Mouse (Mus musculus) limb, embryonic 13.5 days (tissue): ENCODE results near the gene Ggps1. TPM values are rescaled to one million over a fixed set of nuclear protein-coding genes. Genes with fewer than 3 reads are reported as not detected.
A peak's percentile ranks its signal among the peaks of the same experiment; 100 is the strongest.

Experiments
- ATAC-seq: fragments of 200-750 bp; cut with Nextera tagmentation; 2 replicates; pipeline ENCODE4 v1.8.0; 2017; ENCODE audit warnings: low read depth, moderate number of reproducible peaks, moderate TSS enrichment; ENCODE audit not compliant: low FRiP score
- H3K27ac ChIP-seq: fragments of 300-500 bp; sonication (generic); 2 replicates; pipeline ENCODE4 v1.5.1; 2015; ENCODE audit warnings: inconsistent platforms, mild to moderate bottlenecking, moderate library complexity
- H3K27me3 ChIP-seq: fragments of 300-500 bp; sonication (generic); 2 replicates; pipeline ENCODE4 v1.6.1; 2015; ENCODE audit warnings: mild to moderate bottlenecking, inconsistent platforms
- H3K36me3 ChIP-seq: fragments of 300-500 bp; sonication (generic); 2 replicates; pipeline ENCODE4 v1.6.1; 2015; ENCODE audit warnings: inconsistent platforms, mild to moderate bottlenecking, moderate library complexity
- H3K4me1 ChIP-seq: fragments of 300-500 bp; sonication (generic); 2 replicates; pipeline ENCODE4 v1.6.1; 2015; ENCODE audit warnings: inconsistent platforms
- H3K4me2 ChIP-seq: fragments of 300-500 bp; sonication (generic); replicated peaks from 2 replicates; pipeline ENCODE4 v1.6.1; 2015; ENCODE audit warnings: inconsistent platforms, mild to moderate bottlenecking, moderate library complexity
- H3K4me3 ChIP-seq: fragments of 300-500 bp; sonication (generic); 2 replicates; pipeline ENCODE4 v1.5.1; 2015; ENCODE audit warnings: moderate library complexity, mild to moderate bottlenecking, inconsistent platforms
- H3K9ac ChIP-seq: fragments of 300-500 bp; sonication (generic); 2 replicates; pipeline ENCODE4 v1.6.1; 2015; ENCODE audit warnings: mild to moderate bottlenecking, inconsistent platforms
- H3K9me3 ChIP-seq: fragments of 300-500 bp; sonication (generic); 2 replicates; pipeline ENCODE4 v1.6.1; 2016; ENCODE audit warnings: inconsistent platforms
- WGBS: fragments of 180-500 bp; shearing (Covaris S2); methylation state at CpG from one replicate; pipeline ENCODE4 v1.1.7; 2015; 5-methylcytosine and 5-hydroxymethylcytosine counted together
- polyA plus RNA-seq: library from polyadenylated mRNA; unstranded; fragments of >200 nt; fragmentation: Nextera tagmentation; extraction: Ambion mirVana; gene quantifications from 2 replicates; pipeline ENCODE4 v1.2.1, GENCODE M21; 2015

Gene Ggps1
- polyA plus RNA-seq, 1 experiment from 2014 or later = 60.8 TPM

GRCm38 (mm10) chr13:14064341-14065027, 1.2 kb upstream of the Ggps1 start:
- Histone ChIP-seq H3K4me3 (peak overlapping the region; percentile 99), H3K36me3 (peaks cover 21% of the 10 kb centered on the region), H3K9ac (peak overlapping the region; percentile 99), H3K4me2 (peak overlapping the region; percentile 76), H3K4me1 (peaks cover 22% of the 10 kb centered on the region), H3K9me3 (no peaks in the 10 kb centered on the region), H3K27ac (peak overlapping the region; percentile 98), H3K27me3 (no peaks in the 10 kb centered on the region)
- WGBS = under 1% methylated on average over 61 of the region's 65 CpGs
- ATAC-seq = no peak

- H3K27ac ChIP-seq = peak overlapping the region; percentile 98
- H3K4me1 ChIP-seq = peaks cover 22% of the 10 kb centered on the region
- peak overlapping the region; percentile 99 for H3K9ac ChIP-seq
- no peaks in the 10 kb centered on the region for H3K27me3 ChIP-seq
- peak; percentile 29 for ATAC-seq
- H3K4me3 ChIP-seq = peak overlapping the region; percentile 99
- H3K36me3 ChIP-seq = peaks cover 20% of the 10 kb centered on the region
- H3K9me3 ChIP-seq = no peaks in the 10 kb centered on the region
- WGBS = 0% methylated on average over 25 of the region's 31 CpGs
- peak overlapping the region; percentile 76 for H3K4me2 ChIP-seq
Observed at GRCm38 (mm10) chr13:14063942-14064271, 619 bp upstream of the Ggps1 start.

- peak overlapping the region; percentile 89 for H3K27ac ChIP-seq
- H3K4me2 ChIP-seq = peak overlapping the region; percentile 86
- no peaks in the 10 kb centered on the region for H3K27me3 ChIP-seq
- no peaks in the 10 kb centered on the region for H3K9me3 ChIP-seq
- WGBS = 7% methylated on average over 11 of the region's 11 CpGs
- H3K4me1 ChIP-seq = peaks cover 22% of the 10 kb centered on the region
- no peak for ATAC-seq
- peaks cover 14% of the 10 kb centered on the region for H3K36me3 ChIP-seq
- H3K9ac ChIP-seq = peak overlapping the region; percentile 88
- peak overlapping the region; percentile 99 for H3K4me3 ChIP-seq
Observed at GRCm38 (mm10) chr13:14062209-14063012, 877 bp downstream of the Ggps1 start.

GRCm38 (mm10) chr13:14059582-14059981, 3.7 kb downstream of the Ggps1 start:
- no peak overlapping the region for H3K4me3 ChIP-seq
- peaks cover 12% of the 10 kb centered on the region for H3K4me1 ChIP-seq
- no peak overlapping the region for H3K9ac ChIP-seq
- no peak overlapping the region for H3K27ac ChIP-seq
- no peak overlapping the region for H3K4me2 ChIP-seq
- ATAC-seq = no peak
- H3K9me3 ChIP-seq = no peaks in the 10 kb centered on the region
- no peaks in the 10 kb centered on the region for H3K27me3 ChIP-seq
- peaks cover 35% of the 10 kb centered on the region for H3K36me3 ChIP-seq

- no peak for ATAC-seq
- H3K4me1 ChIP-seq = peaks cover 5% of the 10 kb centered on the region; the same call in 1 of the 2 replicates
- H3K36me3 ChIP-seq = peaks cover 62% of the 10 kb centered on the region
- no peak overlapping the region for H3K27ac ChIP-seq
- H3K27me3 ChIP-seq = no peaks in the 10 kb centered on the region
- H3K4me3 ChIP-seq = no peak overlapping the region
- H3K9me3 ChIP-seq = no peaks in the 10 kb centered on the region
- H3K4me2 ChIP-seq = no peak overlapping the region
- no peak overlapping the region for H3K9ac ChIP-seq
- 94% methylated on average over 3 of the region's 3 CpGs for WGBS
Observed at GRCm38 (mm10) chr13:14056801-14057200, 6.5 kb downstream of the Ggps1 start.

GRCm38 (mm10) chr13:14049878-14050277, 13.4 kb downstream of the Ggps1 start:
- Histone ChIP-seq H3K36me3 (peaks cover 72% of the 10 kb centered on the region), H3K4me1 (no peaks in the 10 kb centered on the region), H3K27me3 (no peaks in the 10 kb centered on the region), H3K27ac (no peak overlapping the region), H3K9ac (no peak overlapping the region), H3K9me3 (no peaks in the 10 kb centered on the region), H3K4me2 (no peak overlapping the region), H3K4me3 (no peak overlapping the region)
- 94% methylated on average over 1 of the region's 1 CpGs for WGBS
- ATAC-seq = no peak

- WGBS = 73% methylated on average over 2 of the region's 2 CpGs
Observed at GRCm38 (mm10) chr13:14044521-14044920, 18.8 kb downstream of the Ggps1 start.

GRCm38 (mm10) chr13:14043851-14044250, 19.4 kb downstream of the Ggps1 start:
- ATAC-seq = no peak
- Histone ChIP-seq H3K9ac (no peak overlapping the region), H3K4me3 (no peak overlapping the region), H3K36me3 (peaks cover 18% of the 10 kb centered on the region), H3K4me1 (peaks cover 7% of the 10 kb centered on the region), H3K27ac (no peak overlapping the region), H3K9me3 (no peaks in the 10 kb centered on the region), H3K27me3 (no peaks in the 10 kb centered on the region), H3K4me2 (no peak overlapping the region)

More at GRCm38 (mm10) chr13:14044521-14044920, 18.8 kb downstream of the Ggps1 start:
- Histone ChIP-seq H3K4me2 (no peak overlapping the region), H3K4me3 (no peak overlapping the region), H3K27me3 (no peaks in the 10 kb centered on the region), H3K36me3 (peaks cover 24% of the 10 kb centered on the region), H3K4me1 (peaks cover 6% of the 10 kb centered on the region), H3K27ac (no peak overlapping the region), H3K9me3 (no peaks in the 10 kb centered on the region), H3K9ac (no peak overlapping the region)
- no peak for ATAC-seq

GRCm38 (mm10) chr13:14040186-14040585, 23.1 kb downstream of the Ggps1 start:
- Histone ChIP-seq H3K9ac (peak overlapping the region; percentile 81), H3K4me1 (peaks cover 14% of the 10 kb centered on the region), H3K4me2 (peak overlapping the region; percentile 93), H3K27ac (peak overlapping the region; percentile 97; the same call in 1 of the 2 replicates), H3K9me3 (no peaks in the 10 kb centered on the region), H3K27me3 (no peaks in the 10 kb centered on the region), H3K4me3 (peak overlapping the region; percentile 65), H3K36me3 (no peaks in the 10 kb centered on the region)
- 35% methylated on average over 5 of the region's 5 CpGs for WGBS
- no peak for ATAC-seq

- peak within 1 kb of the TSS; percentile 81 for H3K9ac ChIP-seq
- H3K9me3 ChIP-seq = no peaks in the 10 kb centered on the region
- no peaks in the 10 kb centered on the region for H3K36me3 ChIP-seq
- peak within 1 kb of the TSS; percentile 97 for H3K27ac ChIP-seq
- peak within 1 kb of the TSS; percentile 93 for H3K4me2 ChIP-seq
- peaks cover 14% of the 10 kb centered on the region for H3K4me1 ChIP-seq
- H3K27me3 ChIP-seq = no peaks in the 10 kb centered on the region
- H3K4me3 ChIP-seq = peak within 1 kb of the TSS; percentile 65
- 2% methylated on average over 35 of the region's 35 CpGs for WGBS
- peak; percentile 97 for ATAC-seq
Observed at GRCm38 (mm10) chr13:14039292-14039965, 23.9 kb downstream of the Ggps1 start, which contains the start of gene Tbce. Gene Tbce (minus strand): TSS chr13:14039638.

GRCm38 (mm10) chr13:14038911-14039291, 24.4 kb downstream of the Ggps1 start:
- Histone ChIP-seq H3K36me3 (no peaks in the 10 kb centered on the region), H3K4me3 (peak overlapping the region; percentile 65), H3K27ac (peak overlapping the region; percentile 48; the same call in 1 of the 2 replicates), H3K9me3 (no peaks in the 10 kb centered on the region), H3K9ac (peak overlapping the region; percentile 81), H3K4me2 (peak overlapping the region; percentile 93), H3K27me3 (no peaks in the 10 kb centered on the region), H3K4me1 (peaks cover 14% of the 10 kb centered on the region)
- peak; percentile 55 for ATAC-seq
- 1% methylated on average over 8 of the region's 8 CpGs for WGBS
